Mouse (Mus musculus): ENCODE data around the gene Ehmt2. TPM values are rescaled to one million over a fixed set of nuclear protein-coding genes. Genes with fewer than 3 reads are reported as not detected.
A peak's percentile ranks its signal among the peaks of the same experiment; 100 is the strongest.

The Ehmt2 gene
- polyA plus RNA-seq, 1 experiment from 2014 or later = 121 TPM

- Histone ChIP-seq H3K4me3 (replicated peaks; ENCODE audit: low read length) (no peak within 1 kb of the TSS), H3K9me3 (ENCODE audit: control insufficient read depth, low read length) (no peaks in the 10 kb centered on the region), H3K27me3 (replicated peaks; ENCODE audit: control insufficient read depth, insufficient read depth, low read length) (no peaks in the 10 kb centered on the region), H3K9ac (replicated peaks; ENCODE audit: low read depth, low read length) (no peak within 1 kb of the TSS), H3K4me2 (ENCODE audit: low read length) (no peak within 1 kb of the TSS), H3K36me3 (ENCODE audit: control insufficient read depth, insufficient read depth) (peaks cover 40% of the 10 kb centered on the region), H3K27ac (ENCODE audit: low read length) (no peak within 1 kb of the TSS), H3K4me1 (replicated peaks; ENCODE audit: control insufficient read depth, insufficient read depth, low read length) (no peaks in the 10 kb centered on the region)
- no peak for ATAC-seq
- 34% methylated on average over 18 of the region's 18 CpGs for WGBS
These were observed 15.8 kb downstream of the Ehmt2 start, which contains the start of gene Slc44a4 for GRCm38 (mm10) chr17:34913930-34914665. Gene Slc44a4 (plus strand): TSS chr17:34914466.

- Histone ChIP-seq H3K4me2 (ENCODE audit: low read length) (no peak overlapping the region), H3K27me3 (replicated peaks; ENCODE audit: control insufficient read depth, insufficient read depth, low read length) (no peaks in the 10 kb centered on the region), H3K4me3 (replicated peaks; ENCODE audit: low read length) (no peak overlapping the region), H3K36me3 (ENCODE audit: control insufficient read depth, insufficient read depth) (peaks cover 30% of the 10 kb centered on the region), H3K27ac (ENCODE audit: low read length) (no peak overlapping the region), H3K9ac (replicated peaks; ENCODE audit: low read depth, low read length) (no peak overlapping the region), H3K9me3 (ENCODE audit: control insufficient read depth, low read length) (no peaks in the 10 kb centered on the region), H3K4me1 (replicated peaks; ENCODE audit: control insufficient read depth, insufficient read depth, low read length) (no peaks in the 10 kb centered on the region)
- ATAC-seq = no peak
- 29% methylated on average over 10 of the region's 11 CpGs for WGBS
These were observed 17.2 kb downstream of the Ehmt2 start for GRCm38 (mm10) chr17:34915410-34915831.

DNA sequence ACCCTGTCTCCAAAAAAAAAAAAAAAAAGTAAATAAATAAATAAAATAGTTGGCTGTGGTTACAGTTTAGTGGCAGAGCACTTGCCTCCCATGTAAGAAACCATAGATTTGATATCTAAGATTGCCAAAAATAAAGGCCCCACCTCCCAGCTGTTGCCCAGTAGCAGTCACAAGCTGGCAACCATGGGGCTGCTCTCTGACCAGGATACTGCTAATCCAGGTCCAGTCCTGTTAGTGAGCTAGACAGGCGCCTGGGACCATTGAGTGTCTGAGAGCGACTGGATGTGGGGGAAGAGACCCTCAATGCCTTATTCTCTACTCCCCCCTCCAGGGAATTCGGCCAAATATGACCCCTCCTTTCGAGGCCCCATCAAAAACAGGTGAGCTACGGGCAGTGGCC lies 18.0 kb downstream of the Ehmt2 start:
- Histone ChIP-seq H3K4me2 (ENCODE audit: low read length) (no peak overlapping the region), H3K36me3 (ENCODE audit: control insufficient read depth, insufficient read depth) (peaks cover 21% of the 10 kb centered on the region), H3K4me1 (replicated peaks; ENCODE audit: control insufficient read depth, insufficient read depth, low read length) (no peaks in the 10 kb centered on the region), H3K4me3 (replicated peaks; ENCODE audit: low read length) (no peak overlapping the region), H3K9me3 (ENCODE audit: control insufficient read depth, low read length) (no peaks in the 10 kb centered on the region), H3K27ac (ENCODE audit: low read length) (no peak overlapping the region), H3K27me3 (replicated peaks; ENCODE audit: control insufficient read depth, insufficient read depth, low read length) (no peaks in the 10 kb centered on the region), H3K9ac (replicated peaks; ENCODE audit: low read depth, low read length) (no peak overlapping the region)
- no peak for ATAC-seq
- WGBS = 83% methylated on average over 5 of the region's 5 CpGs

DNA sequence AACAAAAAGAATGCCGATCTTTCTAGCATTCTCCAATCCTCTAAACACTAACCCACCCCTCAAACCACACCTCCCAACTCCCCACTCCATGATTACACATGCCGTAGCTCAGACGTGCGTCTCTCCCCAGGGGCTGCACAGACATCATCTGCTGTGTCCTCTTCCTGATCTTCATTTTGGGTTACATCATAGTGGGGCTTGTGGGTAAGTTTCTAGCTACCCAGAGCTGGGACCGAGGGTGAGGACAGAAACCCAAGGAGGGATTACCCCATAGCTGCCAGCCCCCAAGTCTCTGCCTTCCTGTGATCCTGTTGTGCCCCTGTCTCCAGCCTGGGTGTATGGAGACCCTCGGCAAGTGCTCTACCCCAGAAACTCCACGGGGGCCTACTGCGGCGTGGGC lies 18.9 kb downstream of the Ehmt2 start:
- Histone ChIP-seq H3K9ac (replicated peaks; ENCODE audit: low read depth, low read length) (no peak overlapping the region), H3K4me1 (replicated peaks; ENCODE audit: control insufficient read depth, insufficient read depth, low read length) (no peaks in the 10 kb centered on the region)
- WGBS = 86% methylated on average over 9 of the region's 9 CpGs

DNA sequence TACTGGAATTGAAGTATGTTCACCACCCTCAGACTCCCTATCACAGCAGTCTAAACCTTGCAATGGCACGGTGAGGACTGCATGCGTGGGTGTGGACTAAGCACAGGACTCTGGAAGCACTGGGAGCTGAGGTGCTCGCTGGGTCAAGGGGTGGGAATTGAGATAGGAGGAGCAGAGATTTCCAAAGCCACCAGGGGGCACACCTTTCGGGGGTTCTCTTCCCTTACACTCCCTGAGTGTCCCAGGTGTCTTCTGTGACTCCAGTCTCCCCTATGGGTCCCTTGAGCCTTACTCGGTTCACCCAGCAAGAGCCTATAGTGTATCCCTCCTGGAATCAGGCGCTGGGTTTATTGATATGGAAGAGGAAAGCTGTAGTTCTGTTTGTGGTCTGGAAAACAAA lies 24.7 kb downstream of the Ehmt2 start:
- Histone ChIP-seq H3K36me3 (ENCODE audit: control insufficient read depth, insufficient read depth) (no peaks in the 10 kb centered on the region), H3K4me1 (replicated peaks; ENCODE audit: control insufficient read depth, insufficient read depth, low read length) (no peaks in the 10 kb centered on the region), H3K9ac (replicated peaks; ENCODE audit: low read depth, low read length) (no peak overlapping the region), H3K27ac (ENCODE audit: low read length) (no peak overlapping the region), H3K9me3 (ENCODE audit: control insufficient read depth, low read length) (no peaks in the 10 kb centered on the region), H3K4me2 (ENCODE audit: low read length) (no peak overlapping the region), H3K27me3 (replicated peaks; ENCODE audit: control insufficient read depth, insufficient read depth, low read length) (no peaks in the 10 kb centered on the region), H3K4me3 (replicated peaks; ENCODE audit: low read length) (no peak overlapping the region)
- ATAC-seq = no peak
- WGBS = 52% methylated on average over 6 of the region's 6 CpGs

More for the DNA sequence above, 18.9 kb downstream of the Ehmt2 start:
- Histone ChIP-seq H3K27ac (ENCODE audit: low read length) (no peak overlapping the region), H3K4me2 (ENCODE audit: low read length) (no peak overlapping the region), H3K36me3 (ENCODE audit: control insufficient read depth, insufficient read depth) (peaks cover 13% of the 10 kb centered on the region), H3K27me3 (replicated peaks; ENCODE audit: control insufficient read depth, insufficient read depth, low read length) (no peaks in the 10 kb centered on the region), H3K9me3 (ENCODE audit: control insufficient read depth, low read length) (no peaks in the 10 kb centered on the region), H3K4me3 (replicated peaks; ENCODE audit: low read length) (no peak overlapping the region)
- ATAC-seq = no peak

- no peaks in the 10 kb centered on the region for H3K4me1 ChIP-seq (replicated peaks; ENCODE audit: control insufficient read depth, insufficient read depth, low read length)
- WGBS = 65% methylated on average over 5 of the region's 5 CpGs
- H3K4me3 ChIP-seq (replicated peaks; ENCODE audit: low read length) = no peak overlapping the region
- no peaks in the 10 kb centered on the region for H3K36me3 ChIP-seq (ENCODE audit: control insufficient read depth, insufficient read depth)
- ATAC-seq = no peak
- H3K27me3 ChIP-seq (replicated peaks; ENCODE audit: control insufficient read depth, insufficient read depth, low read length) = no peaks in the 10 kb centered on the region
- H3K27ac ChIP-seq (ENCODE audit: low read length) = no peak overlapping the region
- no peak overlapping the region for H3K4me2 ChIP-seq (ENCODE audit: low read length)
- no peak overlapping the region for H3K9ac ChIP-seq (replicated peaks; ENCODE audit: low read depth, low read length)
- H3K9me3 ChIP-seq (ENCODE audit: control insufficient read depth, low read length) = no peaks in the 10 kb centered on the region
These were observed 26.0 kb downstream of the Ehmt2 start for GRCm38 (mm10) chr17:34924258-34924657.

GRCm38 (mm10) chr17:34927306-34928019 lies 29.2 kb downstream of the Ehmt2 start:
- no peak overlapping the region for H3K9ac ChIP-seq (replicated peaks; ENCODE audit: low read depth, low read length)
- H3K27ac ChIP-seq (ENCODE audit: low read length) = no peak overlapping the region
- H3K4me1 ChIP-seq (replicated peaks; ENCODE audit: control insufficient read depth, insufficient read depth, low read length) = peaks cover 9% of the 10 kb centered on the region
- ATAC-seq = no peak
- no peaks in the 10 kb centered on the region for H3K36me3 ChIP-seq (ENCODE audit: control insufficient read depth, insufficient read depth)
- H3K9me3 ChIP-seq (ENCODE audit: control insufficient read depth, low read length) = no peaks in the 10 kb centered on the region
- 86% methylated on average over 18 of the region's 18 CpGs for WGBS
- no peak overlapping the region for H3K4me3 ChIP-seq (replicated peaks; ENCODE audit: low read length)
- no peak overlapping the region for H3K4me2 ChIP-seq (ENCODE audit: low read length)
- H3K27me3 ChIP-seq (replicated peaks; ENCODE audit: control insufficient read depth, insufficient read depth, low read length) = no peaks in the 10 kb centered on the region

DNA sequence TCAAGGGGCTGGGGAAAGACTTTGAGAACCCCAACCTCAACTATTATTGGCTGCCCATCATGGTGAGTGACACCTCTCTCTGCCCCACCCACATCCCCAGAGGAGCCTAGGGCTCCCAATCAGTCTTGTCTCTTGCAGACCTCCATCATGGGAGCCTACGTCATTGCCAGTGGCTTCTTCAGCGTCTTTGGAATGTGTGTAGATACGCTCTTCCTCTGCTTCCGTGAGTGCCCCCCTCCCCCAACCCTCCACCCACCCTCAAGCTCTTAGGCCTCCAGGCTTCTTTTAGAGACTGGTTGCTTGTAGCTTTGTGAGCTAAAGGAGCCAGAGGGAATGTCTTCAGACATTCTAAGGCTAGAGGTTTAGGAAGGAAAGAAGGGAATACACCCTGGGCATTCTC lies 30.6 kb downstream of the Ehmt2 start:
- Histone ChIP-seq H3K9ac (replicated peaks; ENCODE audit: low read depth, low read length) (no peak overlapping the region), H3K36me3 (ENCODE audit: control insufficient read depth, insufficient read depth) (no peaks in the 10 kb centered on the region), H3K27me3 (replicated peaks; ENCODE audit: control insufficient read depth, insufficient read depth, low read length) (no peaks in the 10 kb centered on the region), H3K27ac (ENCODE audit: low read length) (no peak overlapping the region), H3K4me1 (replicated peaks; ENCODE audit: control insufficient read depth, insufficient read depth, low read length) (peaks cover 9% of the 10 kb centered on the region), H3K4me3 (replicated peaks; ENCODE audit: low read length) (no peak overlapping the region), H3K4me2 (ENCODE audit: low read length) (no peak overlapping the region), H3K9me3 (ENCODE audit: control insufficient read depth, low read length) (no peaks in the 10 kb centered on the region)
- no peak for ATAC-seq
- 83% methylated on average over 4 of the region's 4 CpGs for WGBS

GRCm38 (mm10) chr17:34931061-34931734 lies 32.9 kb downstream of the Ehmt2 start, which contains the start of gene Neu1:
Gene Neu1 (plus strand): TSS chr17:34931253.
- H3K4me3 ChIP-seq (replicated peaks; ENCODE audit: low read length) = peak within 1 kb of the TSS; percentile 63
- H3K9me3 ChIP-seq (ENCODE audit: control insufficient read depth, low read length) = no peaks in the 10 kb centered on the region
- no peaks in the 10 kb centered on the region; the same call in 1 of the 2 replicates for H3K36me3 ChIP-seq (ENCODE audit: control insufficient read depth, insufficient read depth)
- ATAC-seq = peak; percentile 98
- peaks cover 9% of the 10 kb centered on the region for H3K4me1 ChIP-seq (replicated peaks; ENCODE audit: control insufficient read depth, insufficient read depth, low read length)
- no peaks in the 10 kb centered on the region for H3K27me3 ChIP-seq (replicated peaks; ENCODE audit: control insufficient read depth, insufficient read depth, low read length)
- peak within 1 kb of the TSS; percentile 88 for H3K9ac ChIP-seq (replicated peaks; ENCODE audit: low read depth, low read length)
- no peak within 1 kb of the TSS for H3K27ac ChIP-seq (ENCODE audit: low read length)
- 0% methylated on average over 38 of the region's 38 CpGs for WGBS
- H3K4me2 ChIP-seq (ENCODE audit: low read length) = peak within 1 kb of the TSS; percentile 97

All from forebrain, embryonic 16.5 days (tissue).